Mouse (Mus musculus): ENCODE results near the gene Hspbap1. TPM values are rescaled to one million over a fixed set of nuclear protein-coding genes. Genes with fewer than 3 reads are reported as not detected.

Gene Hspbap1
- 11.5 and 12.3 TPM in 2 replicates for polyA plus RNA-seq (2012; rRNA removed)
- 12.9 and 14.5 TPM in 2 replicates for polyA plus RNA-seq (2014; fragmentation: Nextera tagmentation; extraction: Ambion mirVana)

GRCm38 (mm10) chr16:35769878-35770657 is at the start of gene Hspbap1:
Gene Hspbap1 (plus strand): TSS chr16:35770375.
- peak within 1 kb of the TSS; percentile 62 for H3K4me3 ChIP-seq (replicated peaks; ENCODE audit: low read length)
- no peaks in the 10 kb centered on the region for H3K36me3 ChIP-seq (ENCODE audit: control insufficient read depth, insufficient read depth, low read length)
- peaks cover 18% of the 10 kb centered on the region for H3K4me1 ChIP-seq (ENCODE audit: control insufficient read depth, insufficient read depth, low read length)
- TF ChIP-seq POLR2A (IDR thresholded peaks at IDR 0.05; ENCODE audit: borderline replicate concordance, extremely low read depth, insufficient read depth, insufficient read length) = peak; percentile 45; the same call in 1 of the 2 replicates
- DNase-seq (ENCODE audit: low spot score) (peak; percentile 83), ATAC-seq (ENCODE audit: low FRiP score, low read depth) (peak; percentile 81)
- H3K9me3 ChIP-seq (ENCODE audit: control insufficient read depth, low read length) = no peaks in the 10 kb centered on the region
- H3K9ac ChIP-seq (ENCODE audit: low read depth, low read length, severe bottlenecking) = peak within 1 kb of the TSS; percentile 92
- peak within 1 kb of the TSS; percentile 61; the same call in 1 of the 2 replicates for H3K27ac ChIP-seq (replicated peaks; ENCODE audit: low read depth, low read length)
- no peaks in the 10 kb centered on the region for H3K27me3 ChIP-seq (ENCODE audit: control insufficient read depth, insufficient read depth, low read length)
- WGBS = under 1% methylated on average over 47 of the region's 51 CpGs
- H3K4me2 ChIP-seq (replicated peaks; ENCODE audit: low read depth, low read length, severe bottlenecking) = peak within 1 kb of the TSS; percentile 69

GRCm38 (mm10) chr16:35724561-35724960 is 45.6 kb upstream of the Hspbap1 start:
- Histone ChIP-seq H3K4me3 (replicated peaks; ENCODE audit: low read length) (no peak overlapping the region), H3K4me1 (ENCODE audit: control insufficient read depth, insufficient read depth, low read length) (no peaks in the 10 kb centered on the region), H3K9ac (ENCODE audit: low read depth, low read length, severe bottlenecking) (no peak overlapping the region), H3K27me3 (ENCODE audit: control insufficient read depth, insufficient read depth, low read length) (no peaks in the 10 kb centered on the region), H3K27ac (replicated peaks; ENCODE audit: low read depth, low read length) (no peak overlapping the region), H3K36me3 (ENCODE audit: control insufficient read depth, insufficient read depth, low read length) (peaks cover 3% of the 10 kb centered on the region), H3K9me3 (ENCODE audit: control insufficient read depth, low read length) (no peaks in the 10 kb centered on the region), H3K4me2 (replicated peaks; ENCODE audit: low read depth, low read length, severe bottlenecking) (no peak overlapping the region)
- no peak for TF ChIP-seq POLR2A (IDR thresholded peaks at IDR 0.05; ENCODE audit: borderline replicate concordance, extremely low read depth, insufficient read depth, insufficient read length)
- 85% methylated on average over 6 of the region's 6 CpGs for WGBS
- DNase-seq (ENCODE audit: low spot score) (no peak), ATAC-seq (ENCODE audit: low FRiP score, low read depth) (no peak)

GRCm38 (mm10) chr16:35726601-35727000 is 43.6 kb upstream of the Hspbap1 start:
- Histone ChIP-seq H3K27ac (replicated peaks; ENCODE audit: low read depth, low read length) (no peak overlapping the region), H3K4me2 (replicated peaks; ENCODE audit: low read depth, low read length, severe bottlenecking) (no peak overlapping the region), H3K36me3 (ENCODE audit: control insufficient read depth, insufficient read depth, low read length) (peaks cover 3% of the 10 kb centered on the region), H3K27me3 (ENCODE audit: control insufficient read depth, insufficient read depth, low read length) (no peaks in the 10 kb centered on the region), H3K4me1 (ENCODE audit: control insufficient read depth, insufficient read depth, low read length) (no peaks in the 10 kb centered on the region), H3K9ac (ENCODE audit: low read depth, low read length, severe bottlenecking) (no peak overlapping the region), H3K9me3 (ENCODE audit: control insufficient read depth, low read length) (no peaks in the 10 kb centered on the region), H3K4me3 (replicated peaks; ENCODE audit: low read length) (no peak overlapping the region)
- no peak for TF ChIP-seq POLR2A (IDR thresholded peaks at IDR 0.05; ENCODE audit: borderline replicate concordance, extremely low read depth, insufficient read depth, insufficient read length)
- 82% methylated on average over 2 of the region's 2 CpGs for WGBS
- DNase-seq (ENCODE audit: low spot score) (no peak), ATAC-seq (ENCODE audit: low FRiP score, low read depth) (no peak)

GRCm38 (mm10) chr16:35729151-35729738 is 40.9 kb upstream of the Hspbap1 start:
- DNase-seq (ENCODE audit: low spot score) = no peak
- ATAC-seq (ENCODE audit: low FRiP score, low read depth) = no peak
- 73% methylated on average over 8 of the region's 8 CpGs for WGBS

GRCm38 (mm10) chr16:35732096-35732495 is 38.1 kb upstream of the Hspbap1 start:
- DNase-seq (ENCODE audit: low spot score) (no peak), ATAC-seq (ENCODE audit: low FRiP score, low read depth) (no peak)
- Histone ChIP-seq H3K36me3 (ENCODE audit: control insufficient read depth, insufficient read depth, low read length) (peaks cover 7% of the 10 kb centered on the region; the same call in 1 of the 2 replicates), H3K9ac (ENCODE audit: low read depth, low read length, severe bottlenecking) (no peak overlapping the region), H3K4me2 (replicated peaks; ENCODE audit: low read depth, low read length, severe bottlenecking) (no peak overlapping the region), H3K27ac (replicated peaks; ENCODE audit: low read depth, low read length) (no peak overlapping the region), H3K4me3 (replicated peaks; ENCODE audit: low read length) (no peak overlapping the region), H3K4me1 (ENCODE audit: control insufficient read depth, insufficient read depth, low read length) (no peaks in the 10 kb centered on the region), H3K9me3 (ENCODE audit: control insufficient read depth, low read length) (no peaks in the 10 kb centered on the region), H3K27me3 (ENCODE audit: control insufficient read depth, insufficient read depth, low read length) (no peaks in the 10 kb centered on the region)
- WGBS = 92% methylated on average over 7 of the region's 7 CpGs
- no peak for TF ChIP-seq POLR2A (IDR thresholded peaks at IDR 0.05; ENCODE audit: borderline replicate concordance, extremely low read depth, insufficient read depth, insufficient read length)

More at GRCm38 (mm10) chr16:35729151-35729738, 40.9 kb upstream of the Hspbap1 start:
- Histone ChIP-seq H3K4me2 (replicated peaks; ENCODE audit: low read depth, low read length, severe bottlenecking) (no peak overlapping the region), H3K9ac (ENCODE audit: low read depth, low read length, severe bottlenecking) (no peak overlapping the region), H3K27ac (replicated peaks; ENCODE audit: low read depth, low read length) (no peak overlapping the region), H3K4me1 (ENCODE audit: control insufficient read depth, insufficient read depth, low read length) (no peaks in the 10 kb centered on the region), H3K27me3 (ENCODE audit: control insufficient read depth, insufficient read depth, low read length) (no peaks in the 10 kb centered on the region), H3K4me3 (replicated peaks; ENCODE audit: low read length) (no peak overlapping the region), H3K9me3 (ENCODE audit: control insufficient read depth, low read length) (no peaks in the 10 kb centered on the region), H3K36me3 (ENCODE audit: control insufficient read depth, insufficient read depth, low read length) (peaks cover 7% of the 10 kb centered on the region)
- no peak for TF ChIP-seq POLR2A (IDR thresholded peaks at IDR 0.05; ENCODE audit: borderline replicate concordance, extremely low read depth, insufficient read depth, insufficient read length)

All from limb, embryonic 14.5 days (tissue).